Mouse (Mus musculus): Measurements from ENCODE around the gene Epn2.

GRCm38 (mm10) chr11:61489085-61489484, 90.4 kb downstream of the Epn2 start:
- TF ChIP-seq GATA1 (IDR thresholded peaks at IDR 0.05; ENCODE audit: borderline replicate concordance, low read length) (no peak), FLI1 (IDR thresholded peaks at IDR 0.05; ENCODE audit: low read length) (no peak)

All from megakaryocyte, embryonic 14.5 days (primary cell).